ENCODE assay signal across 7 mouse cellular contexts in the genomic region with DNA sequence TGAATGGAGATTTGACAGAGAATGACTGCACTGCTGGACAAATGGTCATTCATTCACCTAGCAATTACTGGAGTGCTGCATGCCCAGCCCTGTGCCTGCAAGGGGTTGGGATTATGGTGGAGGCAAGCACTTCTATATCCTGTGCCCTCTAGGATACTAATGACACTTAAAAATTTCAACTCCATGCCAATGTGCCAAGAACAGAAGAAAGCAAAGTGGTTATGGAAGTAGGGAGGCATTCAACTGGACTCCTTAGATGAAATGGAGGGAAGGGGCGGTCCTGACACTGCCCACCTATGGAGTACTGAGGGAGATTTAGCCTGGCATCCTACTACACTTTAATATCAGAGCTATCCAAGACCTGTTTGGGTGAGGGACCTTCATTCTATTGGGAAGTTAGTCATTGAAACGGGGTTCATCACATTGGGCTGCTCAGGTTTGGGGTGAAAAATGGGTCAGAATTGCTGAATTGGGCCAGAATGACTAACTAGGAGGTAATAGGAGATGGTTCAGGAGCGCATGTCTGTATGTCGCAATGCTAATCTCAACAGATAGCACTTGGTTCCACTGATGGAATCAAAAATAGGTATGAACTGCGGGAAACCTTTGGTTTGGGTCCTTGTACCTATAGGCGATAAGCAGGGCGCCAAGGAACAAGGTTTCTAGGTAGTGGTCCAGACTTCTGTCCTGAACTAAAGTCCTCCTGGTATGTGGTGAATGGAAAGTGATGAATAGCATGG. TPM values are rescaled to one million over a fixed set of nuclear protein-coding genes. Genes with fewer than 3 reads are reported as not detected.
DNase-seq lines count a peak whose midpoint lies in the region; ATAC-seq and TF ChIP-seq lines count a peak whose summit lies in the region.

No protein-coding gene starts in this region.

- no peaks in the 10 kb centered on the region for H3K9me3 ChIP-seq in embryonic facial prominence, embryonic 15.5 days (replicated peaks)
- H3K9me3 ChIP-seq in limb, embryonic 11.5 days (ENCODE audit: control insufficient read depth, low read length), result no peaks in the 10 kb centered on the region
- no peaks in the 10 kb centered on the region for H3K9me3 ChIP-seq in neural tube, embryonic 14.5 days (ENCODE audit: control insufficient read depth, low read length)

- no peak for TF ChIP-seq POLR2A in lung, adult 2 months (IDR thresholded peaks at IDR 0.05; ENCODE audit: borderline replicate concordance, extremely low read depth, low read depth, low read length)

- peak overlapping the region; percentile 21; the same call in 1 of the 2 replicates for H3K9ac ChIP-seq in embryonic facial prominence, embryonic 15.5 days
- peak overlapping the region; percentile 68 for H3K9ac ChIP-seq in limb, embryonic 11.5 days (ENCODE audit: low read length)
- H3K9ac ChIP-seq in neural tube, embryonic 14.5 days (replicated peaks; ENCODE audit: low read depth, low read length), result peak overlapping the region; percentile 57; the same call in 1 of the 2 replicates

- TF ChIP-seq CTCF in lung, adult 2 months (IDR thresholded peaks at IDR 0.05; ENCODE audit: insufficient read depth, low read length), result no peak

- H3K4me1 ChIP-seq in lung, adult 2 months (ENCODE audit: control insufficient read depth, insufficient read depth, low read length), result peaks cover 11% of the 10 kb centered on the region
- peaks cover 16% of the 10 kb centered on the region for H3K4me1 ChIP-seq in embryonic facial prominence, embryonic 15.5 days
- 0 out of 2 replicates have a peak, but pooled peaks cover 7% of the 10 kb centered on the region for H3K4me1 ChIP-seq in limb, embryonic 11.5 days (ENCODE audit: control insufficient read depth, insufficient read depth, low read length)
- peaks cover 19% of the 10 kb centered on the region for H3K4me1 ChIP-seq in neural tube, embryonic 14.5 days (ENCODE audit: control insufficient read depth, insufficient read depth, low read length)

- H3K4me3 ChIP-seq in lung, adult 2 months (replicated peaks; ENCODE audit: extremely low read depth, low read depth, low read length), result peak overlapping the region; percentile 98
- H3K4me3 ChIP-seq in embryonic facial prominence, embryonic 15.5 days (replicated peaks), result peak overlapping the region; percentile 84
- peak overlapping the region; percentile 79 for H3K4me3 ChIP-seq in limb, embryonic 11.5 days (ENCODE audit: low read depth, low read length)
- H3K4me3 ChIP-seq in neural tube, embryonic 14.5 days (ENCODE audit: low read depth, low read length), result peak overlapping the region; percentile 89

- no peaks in the 10 kb centered on the region for H3K27me3 ChIP-seq in embryonic facial prominence, embryonic 15.5 days
- no peaks in the 10 kb centered on the region for H3K27me3 ChIP-seq in limb, embryonic 11.5 days (ENCODE audit: control insufficient read depth, insufficient read depth, low read length)
- H3K27me3 ChIP-seq in neural tube, embryonic 14.5 days (ENCODE audit: control insufficient read depth, insufficient read depth, low read length), result no peaks in the 10 kb centered on the region

- H3K4me2 ChIP-seq in embryonic facial prominence, embryonic 15.5 days (replicated peaks), result peak overlapping the region; percentile 60
- H3K4me2 ChIP-seq in limb, embryonic 11.5 days (ENCODE audit: low read depth, severe bottlenecking), result peak overlapping the region; percentile 67
- H3K4me2 ChIP-seq in neural tube, embryonic 14.5 days (ENCODE audit: low read depth, low read length), result peak overlapping the region; percentile 54

- H3K27ac ChIP-seq in embryonic facial prominence, embryonic 15.5 days (replicated peaks), result peak overlapping the region; percentile 85
- no peak overlapping the region; the same call in 1 of the 2 replicates for H3K27ac ChIP-seq in limb, embryonic 11.5 days (replicated peaks; ENCODE audit: low read depth, low read length)
- peak overlapping the region; percentile 88 for H3K27ac ChIP-seq in neural tube, embryonic 14.5 days (ENCODE audit: low read depth, low read length)

- 73% methylated on average over 7 of the region's 7 CpGs for WGBS in lung, adult 2 months
- WGBS in embryonic facial prominence, embryonic 15.5 days, result 66% methylated on average over 7 of the region's 7 CpGs
- WGBS in limb, embryonic 11.5 days, result 70% methylated on average over 7 of the region's 7 CpGs
- WGBS in neural tube, embryonic 14.5 days, result 70% methylated on average over 7 of the region's 7 CpGs

- H3K36me3 ChIP-seq in embryonic facial prominence, embryonic 15.5 days, result peaks cover 10% of the 10 kb centered on the region; the same call in 1 of the 2 replicates
- no peaks in the 10 kb centered on the region for H3K36me3 ChIP-seq in limb, embryonic 11.5 days (ENCODE audit: control insufficient read depth, insufficient read depth, low read length)
- H3K36me3 ChIP-seq in neural tube, embryonic 14.5 days (ENCODE audit: control insufficient read depth, insufficient read depth, low read length), result no peaks in the 10 kb centered on the region

- ATAC-seq in embryonic facial prominence, embryonic 15.5 days (ENCODE audit: insufficient number of reproducible peaks, low FRiP score, low TSS enrichment, low read depth), result no peak
- no peak for ATAC-seq in limb, embryonic 11.5 days (ENCODE audit: insufficient number of reproducible peaks, low FRiP score, low TSS enrichment, low read depth)
- no peak for ATAC-seq in neural tube, embryonic 14.5 days (ENCODE audit: low read depth)

- no peak for DNase-seq in lung, adult 2 months
- DNase-seq in lung, adult 18-20 months, result no peak
- DNase-seq in limb, embryonic 11.5 days (ENCODE audit: low spot score), result no peak
- DNase-seq in adrenal gland, postnatal 10 days, result no peak
- DNase-seq in urinary bladder, postnatal 36 days (ENCODE audit: low spot score in 2 of 2), result no peak

RNA-seq across cellular contexts. Expression of a gene that starts 1.0 kb away (rescaled TPM):
- polyA plus RNA-seq in lung, adult 2 months (2012; rRNA removed), result 38.6 and 45.8 TPM in 2 replicates
- polyA plus RNA-seq in embryonic facial prominence, embryonic 15.5 days (2015; fragmentation: Nextera tagmentation; extraction: Ambion mirVana), result 13.2 and 13.5 TPM in 2 replicates
- 15.3 and 16.5 TPM in 2 replicates for polyA plus RNA-seq in limb, embryonic 11.5 days (2014; fragmentation: Nextera tagmentation; extraction: Ambion mirVana)
- 20.5 and 24.1 TPM in 2 replicates for polyA plus RNA-seq in neural tube, embryonic 14.5 days (2014; fragmentation: Nextera tagmentation; extraction: Ambion mirVana)
- total RNA-seq in adrenal gland, postnatal 10 days (2021), result 10 to 100 TPM; 26.7 to 34.3 TPM

RNA-seq across cellular contexts. Expression of a gene that starts 32.6 kb away (rescaled TPM):
- polyA plus RNA-seq in lung, adult 2 months (2012; rRNA removed), result 39.7 and 57.4 TPM in 2 replicates
- polyA plus RNA-seq in embryonic facial prominence, embryonic 15.5 days (2015; fragmentation: Nextera tagmentation; extraction: Ambion mirVana), result 142 and 147 TPM in 2 replicates
- 187 and 206 TPM in 2 replicates for polyA plus RNA-seq in limb, embryonic 11.5 days (2014; fragmentation: Nextera tagmentation; extraction: Ambion mirVana)
- polyA plus RNA-seq in neural tube, embryonic 14.5 days (2014; fragmentation: Nextera tagmentation; extraction: Ambion mirVana), result 142 and 146 TPM in 2 replicates
- total RNA-seq in adrenal gland, postnatal 10 days (2021), result 100 to 1,000 TPM; 102 to 109 TPM
